Mouse (Mus musculus): ENCODE data around the gene Gba. TPM values are rescaled to one million over a fixed set of nuclear protein-coding genes. Genes with fewer than 3 reads are reported as not detected.
"Not testable (repeated sequence)": the region's sequence is repeated elsewhere in the genome, so short reads cannot be mapped to it uniquely, and the experiment has no call there.

Gba gene
- polyA plus RNA-seq, 1 experiment from 2014 or later, result 48.8 TPM

GRCm38 (mm10) chr3:89208075-89208657, 5.4 kb downstream of the Gba start:
- Histone ChIP-seq H3K4me3 (replicated peaks; ENCODE audit: low read length) (no peak overlapping the region), H3K4me1 (replicated peaks; ENCODE audit: control insufficient read depth, insufficient read depth, low read length) (peaks cover 12% of the 10 kb centered on the region), H3K9ac (no peak overlapping the region), H3K27ac (no peak overlapping the region), H3K9me3 (ENCODE audit: control insufficient read depth, low read length) (no peaks in the 10 kb centered on the region), H3K36me3 (replicated peaks; ENCODE audit: control insufficient read depth, insufficient read depth) (peaks cover 71% of the 10 kb centered on the region), H3K27me3 (ENCODE audit: control insufficient read depth, insufficient read depth, low read length) (no peaks in the 10 kb centered on the region), H3K4me2 (replicated peaks) (no peak overlapping the region)
- WGBS, result 93% methylated on average over 13 of the region's 13 CpGs
- DNase-seq (ENCODE audit: low spot score) (no peak), ATAC-seq (ENCODE audit: low FRiP score) (no peak)

DNA sequence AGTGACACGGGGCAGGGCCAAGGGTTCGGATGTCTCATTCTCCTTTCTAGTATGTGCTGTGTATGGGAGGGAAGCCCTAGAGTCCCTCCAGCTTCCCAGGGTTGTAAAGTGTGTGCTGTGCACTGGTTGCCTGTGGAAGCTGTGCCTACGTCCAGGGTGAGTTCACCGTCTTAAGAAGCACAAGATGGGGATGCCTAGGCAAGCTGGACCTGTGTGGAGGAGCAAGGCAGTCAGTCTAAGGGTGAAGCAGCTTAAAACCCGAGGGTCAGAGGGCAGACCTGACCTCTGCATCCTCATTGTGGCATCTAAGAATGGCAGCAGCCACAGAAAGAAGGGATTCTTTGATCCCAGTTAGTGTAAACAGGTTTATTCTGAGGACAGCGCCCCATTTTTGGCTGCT, 6.0 kb downstream of the Gba start:
- Histone ChIP-seq H3K27ac (no peak overlapping the region), H3K9me3 (ENCODE audit: control insufficient read depth, low read length) (no peaks in the 10 kb centered on the region), H3K4me2 (replicated peaks) (no peak overlapping the region), H3K4me1 (replicated peaks; ENCODE audit: control insufficient read depth, insufficient read depth, low read length) (peaks cover 11% of the 10 kb centered on the region), H3K27me3 (ENCODE audit: control insufficient read depth, insufficient read depth, low read length) (no peaks in the 10 kb centered on the region), H3K4me3 (replicated peaks; ENCODE audit: low read length) (no peak overlapping the region), H3K9ac (no peak overlapping the region), H3K36me3 (replicated peaks; ENCODE audit: control insufficient read depth, insufficient read depth) (peaks cover 71% of the 10 kb centered on the region)
- 94% methylated on average over 6 of the region's 6 CpGs for WGBS
- no peak for DNase-seq (ENCODE audit: low spot score)
- ATAC-seq (ENCODE audit: low FRiP score), result no peak

- no peak for ATAC-seq (ENCODE audit: low FRiP score)
- DNase-seq (ENCODE audit: low spot score), result no peak
- Histone ChIP-seq H3K4me1 (replicated peaks; ENCODE audit: control insufficient read depth, insufficient read depth, low read length) (peaks cover 11% of the 10 kb centered on the region), H3K9ac (no peak overlapping the region), H3K4me3 (replicated peaks; ENCODE audit: low read length) (no peak overlapping the region), H3K27me3 (ENCODE audit: control insufficient read depth, insufficient read depth, low read length) (no peaks in the 10 kb centered on the region), H3K27ac (no peak overlapping the region), H3K36me3 (replicated peaks; ENCODE audit: control insufficient read depth, insufficient read depth) (peaks cover 63% of the 10 kb centered on the region), H3K4me2 (replicated peaks) (no peak overlapping the region), H3K9me3 (ENCODE audit: control insufficient read depth, low read length) (no peaks in the 10 kb centered on the region)
- WGBS, result 87% methylated on average over 7 of the region's 7 CpGs
These were observed 7.0 kb downstream of the Gba start for GRCm38 (mm10) chr3:89209731-89210130.

- no peak overlapping the region for H3K4me3 ChIP-seq (replicated peaks; ENCODE audit: low read length)
- no peaks in the 10 kb centered on the region for H3K27me3 ChIP-seq (ENCODE audit: control insufficient read depth, insufficient read depth, low read length)
- H3K36me3 ChIP-seq (replicated peaks; ENCODE audit: control insufficient read depth, insufficient read depth), result peaks cover 59% of the 10 kb centered on the region
- peaks cover 12% of the 10 kb centered on the region for H3K4me1 ChIP-seq (replicated peaks; ENCODE audit: control insufficient read depth, insufficient read depth, low read length)
- no peak overlapping the region for H3K9ac ChIP-seq
- no peak for ATAC-seq (ENCODE audit: low FRiP score)
- no peaks in the 10 kb centered on the region for H3K9me3 ChIP-seq (ENCODE audit: control insufficient read depth, low read length)
- H3K4me2 ChIP-seq (replicated peaks), result no peak overlapping the region
- WGBS, result 89% methylated on average over 13 of the region's 13 CpGs
- DNase-seq (ENCODE audit: low spot score), result no peak
- no peak overlapping the region for H3K27ac ChIP-seq
These were observed 7.4 kb downstream of the Gba start for GRCm38 (mm10) chr3:89210162-89210561.

DNA sequence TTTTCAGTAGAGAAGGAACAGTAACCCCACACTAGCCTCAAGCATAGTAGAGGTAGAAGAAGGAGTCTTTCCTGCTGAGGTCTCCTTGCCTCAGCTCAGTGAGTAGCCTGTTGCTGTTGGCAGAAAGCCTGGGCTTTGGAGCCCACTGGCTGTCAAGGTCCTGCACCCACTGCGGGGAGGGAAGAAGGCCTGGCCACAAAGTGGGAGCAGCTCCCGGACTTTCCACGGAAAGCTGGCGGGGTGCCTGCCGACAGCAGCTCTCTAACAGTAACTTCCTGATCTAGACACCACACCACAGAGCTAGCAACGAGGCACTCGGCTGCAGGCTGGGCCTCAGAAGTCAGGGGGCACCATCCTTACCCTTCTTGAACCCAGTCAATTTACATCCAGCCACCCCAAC, 8.0 kb downstream of the Gba start:
- peaks cover 18% of the 10 kb centered on the region for H3K4me1 ChIP-seq (replicated peaks; ENCODE audit: control insufficient read depth, insufficient read depth, low read length)
- no peak overlapping the region for H3K4me2 ChIP-seq (replicated peaks)
- no peaks in the 10 kb centered on the region for H3K9me3 ChIP-seq (ENCODE audit: control insufficient read depth, low read length)
- 81% methylated on average over 7 of the region's 7 CpGs for WGBS
- no peak overlapping the region for H3K9ac ChIP-seq
- no peak overlapping the region for H3K27ac ChIP-seq
- H3K36me3 ChIP-seq (replicated peaks; ENCODE audit: control insufficient read depth, insufficient read depth), result peaks cover 54% of the 10 kb centered on the region
- ATAC-seq (ENCODE audit: low FRiP score) (no peak), DNase-seq (ENCODE audit: low spot score) (no peak)
- H3K27me3 ChIP-seq (ENCODE audit: control insufficient read depth, insufficient read depth, low read length), result no peaks in the 10 kb centered on the region
- no peak overlapping the region for H3K4me3 ChIP-seq (replicated peaks; ENCODE audit: low read length)

- H3K9me3 ChIP-seq (ENCODE audit: control insufficient read depth, low read length), result no peaks in the 10 kb centered on the region
- H3K4me2 ChIP-seq (replicated peaks), result peak overlapping the region; percentile 87
- ATAC-seq (ENCODE audit: low FRiP score) (peak; percentile 86), DNase-seq (ENCODE audit: low spot score) (peak; percentile 94)
- peak overlapping the region; percentile 82 for H3K9ac ChIP-seq
- H3K4me3 ChIP-seq (replicated peaks; ENCODE audit: low read length), result peak overlapping the region; percentile 79
- no peaks in the 10 kb centered on the region for H3K27me3 ChIP-seq (ENCODE audit: control insufficient read depth, insufficient read depth, low read length)
- peaks cover 19% of the 10 kb centered on the region for H3K4me1 ChIP-seq (replicated peaks; ENCODE audit: control insufficient read depth, insufficient read depth, low read length)
- H3K36me3 ChIP-seq (replicated peaks; ENCODE audit: control insufficient read depth, insufficient read depth), result peaks cover 22% of the 10 kb centered on the region
- WGBS, result under 1% methylated on average over 63 of the region's 69 CpGs
- peak overlapping the region; percentile 99 for H3K27ac ChIP-seq
These were observed 11.2 kb downstream of the Gba start for GRCm38 (mm10) chr3:89213803-89214530.

DNA sequence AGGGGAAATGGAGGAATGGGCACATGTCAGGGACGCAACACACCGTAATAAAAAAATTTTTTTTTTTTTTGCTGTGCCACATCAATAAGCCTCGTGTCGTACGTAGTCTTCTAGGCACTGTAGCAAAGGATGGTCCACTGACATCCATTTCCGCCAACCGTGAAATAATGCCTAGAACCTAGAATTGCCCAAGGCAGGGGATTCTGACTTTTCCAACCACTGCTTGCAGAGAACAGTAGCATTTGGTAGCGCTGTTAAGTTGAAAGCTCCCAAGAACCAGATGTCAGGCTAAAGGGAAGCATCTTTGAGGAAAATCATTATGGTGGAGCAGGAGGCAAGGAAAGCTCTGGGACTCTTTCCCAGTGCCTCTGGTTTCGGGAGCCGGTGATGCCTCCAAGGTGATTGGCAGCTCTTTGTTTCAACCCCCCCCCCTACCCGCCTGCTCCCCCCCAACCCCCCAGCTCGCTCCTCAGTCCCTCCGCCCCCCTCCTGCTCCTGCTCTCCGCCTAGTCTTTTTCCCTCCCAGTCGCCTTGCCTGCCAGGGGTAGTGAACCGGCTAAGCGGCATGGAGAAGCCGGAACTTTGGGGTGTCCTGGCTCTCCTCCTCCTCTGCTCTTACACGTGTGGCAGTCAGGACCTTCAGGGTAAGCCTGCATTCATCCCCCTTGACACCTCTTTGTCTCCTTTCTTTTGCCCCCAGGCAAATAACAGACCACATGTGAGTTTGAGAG, 12.1 kb downstream of the Gba start, which contains the start of gene Thbs3:
Gene Thbs3 (plus strand): TSS at position 500 of the 731 bp plus-strand sequence.
- ATAC-seq (ENCODE audit: low FRiP score) (no peak), DNase-seq (ENCODE audit: low spot score) (peak; percentile 43)
- Histone ChIP-seq H3K27me3 (ENCODE audit: control insufficient read depth, insufficient read depth, low read length) (no peaks in the 10 kb centered on the region), H3K27ac (peak within 1 kb of the TSS; percentile 99), H3K9me3 (ENCODE audit: control insufficient read depth, low read length) (no peaks in the 10 kb centered on the region), H3K36me3 (replicated peaks; ENCODE audit: control insufficient read depth, insufficient read depth) (peaks cover 13% of the 10 kb centered on the region; the same call in 1 of the 2 replicates), H3K4me1 (replicated peaks; ENCODE audit: control insufficient read depth, insufficient read depth, low read length) (peaks cover 19% of the 10 kb centered on the region), H3K4me2 (replicated peaks) (peak within 1 kb of the TSS; percentile 87), H3K9ac (peak within 1 kb of the TSS; percentile 82), H3K4me3 (replicated peaks; ENCODE audit: low read length) (peak within 1 kb of the TSS; percentile 79)
- WGBS, result under 1% methylated on average over 15 of the region's 19 CpGs

DNA sequence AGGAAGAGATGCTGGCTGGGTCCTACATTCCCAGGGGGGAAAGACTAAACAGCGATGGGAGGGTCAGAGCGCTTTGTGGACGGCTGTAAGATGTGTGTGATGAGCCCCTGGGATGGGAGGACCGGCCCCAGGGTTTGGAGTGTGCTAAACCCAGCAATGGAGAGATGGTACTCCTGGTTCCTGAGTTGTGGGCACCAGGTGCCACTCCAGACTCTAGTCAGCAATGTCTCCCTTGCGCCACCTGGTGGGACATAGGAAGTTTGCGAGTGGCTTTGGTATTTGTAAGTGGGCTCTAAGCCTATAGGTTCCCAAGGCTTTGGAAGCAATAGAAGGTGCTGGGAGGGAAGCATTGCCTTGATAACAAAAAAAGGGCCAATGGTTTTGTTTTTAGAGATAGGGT, 13.1 kb downstream of the Gba start:
- Histone ChIP-seq H3K9me3 (ENCODE audit: control insufficient read depth, low read length) (no peaks in the 10 kb centered on the region), H3K4me1 (replicated peaks; ENCODE audit: control insufficient read depth, insufficient read depth, low read length) (peaks cover 19% of the 10 kb centered on the region), H3K4me3 (replicated peaks; ENCODE audit: low read length) (peak overlapping the region; percentile 79), H3K27me3 (ENCODE audit: control insufficient read depth, insufficient read depth, low read length) (no peaks in the 10 kb centered on the region), H3K27ac (peak overlapping the region; percentile 99), H3K9ac (peak overlapping the region; percentile 82), H3K4me2 (replicated peaks) (peak overlapping the region; percentile 87), H3K36me3 (replicated peaks; ENCODE audit: control insufficient read depth, insufficient read depth) (0 out of 2 replicates have a peak, but pooled peaks cover 3% of the 10 kb centered on the region)
- DNase-seq (ENCODE audit: low spot score), result peak; percentile 94
- under 1% methylated on average over 6 of the region's 6 CpGs for WGBS
- peak; percentile 40 for ATAC-seq (ENCODE audit: low FRiP score)

- WGBS, result 68% methylated on average over 7 of the region's 7 CpGs
These were observed 13.7 kb downstream of the Gba start for GRCm38 (mm10) chr3:89216407-89216806.

More at GRCm38 (mm10) chr3:89216407-89216806, 13.7 kb downstream of the Gba start:
- ATAC-seq (ENCODE audit: low FRiP score); H3K9ac ChIP-seq; H3K9me3 ChIP-seq (ENCODE audit: control insufficient read depth, low read length); DNase-seq (ENCODE audit: low spot score); H3K27me3 ChIP-seq (ENCODE audit: control insufficient read depth, insufficient read depth, low read length); H3K4me3 ChIP-seq (replicated peaks; ENCODE audit: low read length); H3K36me3 ChIP-seq (replicated peaks; ENCODE audit: control insufficient read depth, insufficient read depth); H3K27ac ChIP-seq: not testable (repeated sequence)
- peak overlapping the region; percentile 87 for H3K4me2 ChIP-seq (replicated peaks)
- H3K4me1 ChIP-seq (replicated peaks; ENCODE audit: control insufficient read depth, insufficient read depth, low read length), result peaks cover 19% of the 10 kb centered on the region
